Mouse (Mus musculus): ENCODE data around the gene Hspa2.
A peak's percentile ranks its signal among the peaks of the same experiment; 100 is the strongest.

DNA sequence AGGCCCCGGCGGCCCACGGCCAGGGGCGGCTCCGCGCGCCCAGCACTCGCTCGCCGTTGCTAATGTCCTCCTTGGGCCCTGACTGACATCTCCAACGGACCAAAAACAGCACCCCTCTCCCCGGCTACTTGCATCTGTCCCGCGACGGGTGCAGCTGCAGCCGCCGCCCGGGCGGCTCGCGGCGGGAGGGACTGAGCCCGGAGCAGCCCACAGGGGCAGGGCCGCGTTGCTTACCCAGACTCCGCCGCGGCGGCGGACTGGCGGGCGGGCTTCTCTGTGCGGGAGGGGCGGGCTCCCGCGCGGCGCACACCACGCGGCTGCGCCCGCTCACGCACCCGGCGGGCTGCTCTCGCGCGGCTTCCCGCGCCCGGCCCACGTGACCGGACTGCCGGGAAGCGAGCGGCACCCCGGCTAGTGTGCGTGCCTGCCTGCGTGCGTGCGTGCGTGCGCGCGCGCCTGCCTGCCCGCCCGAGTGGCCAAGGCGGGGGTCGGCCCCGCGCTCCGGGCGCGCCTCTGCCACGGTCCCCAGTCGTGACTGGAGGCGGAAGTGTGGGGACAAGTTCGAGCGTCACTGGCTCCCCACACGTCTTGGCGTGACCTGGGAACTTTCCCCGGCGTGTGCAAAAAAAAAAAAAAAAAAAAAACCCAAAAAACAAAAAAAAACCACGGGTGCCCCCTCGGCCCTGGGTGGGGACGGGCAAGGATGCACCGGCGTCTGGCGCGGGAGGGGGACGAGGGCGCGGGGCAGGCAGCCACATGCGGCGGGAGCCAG is 34.6 kb upstream of the Hspa2 start, which contains the start of gene Zbtb25:
- TF ChIP-seq POLR2A (IDR thresholded peaks at IDR 0.05; ENCODE audit: extremely low read depth, insufficient read depth, low read length) = 0 out of 2 replicates have a peak, but pooled peaks have one; percentile 37
- no peak for TF ChIP-seq CTCF (IDR thresholded peaks at IDR 0.05; ENCODE audit: low read depth, low read length)

Data from liver, adult 2 months (tissue).